Mouse (Mus musculus) embryonic fibroblast, embryonic 13.5 days (primary cell): ENCODE measurements at regions not wholly inside any gene's neighbourhood (a gene's known extent, or its start where the extent isn't known, plus 50 kb on each side); places are given as distances from the start of the nearest gene placed in this dataset.

Experiments
- CTCF ChIP-seq: IDR thresholded peaks from 2 replicates; pipeline ENCODE4 v1.5.1; 2011; ENCODE audit warnings: mild to moderate bottlenecking, control low read depth, low read length, moderate library complexity, borderline replicate concordance; ENCODE audit not compliant: insufficient read depth
- POLR2A ChIP-seq: IDR thresholded peaks from 2 replicates; pipeline ENCODE4 v1.6.1; 2011; ENCODE audit warnings: low read depth, mild to moderate bottlenecking, control low read depth, low read length, moderate library complexity

DNA sequence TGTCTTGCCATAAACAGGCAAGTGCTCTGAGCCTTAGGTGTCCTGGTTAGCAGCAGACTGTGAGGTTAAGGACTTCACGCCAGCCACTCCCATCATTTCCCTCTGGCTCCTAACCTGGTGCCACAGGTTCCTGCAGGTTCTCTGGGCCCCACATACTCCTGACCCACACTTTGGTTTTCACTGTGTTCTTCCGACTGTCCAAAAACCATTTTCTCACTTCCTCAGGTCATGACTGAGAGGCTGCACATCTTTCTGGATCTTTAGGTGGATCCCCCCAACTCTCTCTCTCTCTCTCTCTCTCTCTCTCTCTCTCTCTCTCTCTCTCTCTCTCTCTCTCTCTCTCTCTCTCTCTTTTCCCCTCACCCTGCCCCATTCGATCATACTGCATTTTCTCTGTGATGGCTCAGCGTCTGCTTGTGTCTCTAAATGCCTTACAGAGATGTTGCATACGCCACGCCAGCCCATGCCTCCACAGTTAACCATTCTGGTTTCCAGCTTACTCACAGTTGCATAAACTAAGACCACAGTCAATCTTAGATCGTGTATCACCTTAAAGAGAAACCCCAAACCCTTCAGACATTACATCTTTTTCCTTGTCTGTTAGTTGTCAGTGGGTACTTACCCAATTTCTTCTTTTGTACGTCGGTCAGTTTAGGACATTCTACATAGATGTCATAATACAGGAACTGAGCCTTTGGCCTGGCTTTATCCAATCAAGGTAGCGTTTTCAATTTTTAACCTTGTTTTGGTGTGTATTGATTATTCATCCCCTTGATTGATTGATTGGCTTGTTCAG is 112.0 kb upstream of the Zfp217 start:
- no peak for TF ChIP-seq CTCF
- TF ChIP-seq POLR2A: no peak
